Mouse (Mus musculus): Measurements from ENCODE around the gene Bmp8b. TPM values are rescaled to one million over a fixed set of nuclear protein-coding genes. Genes with fewer than 3 reads are reported as not detected.
"Not testable (repeated sequence)": the region's sequence is repeated elsewhere in the genome, so short reads cannot be mapped to it uniquely, and the experiment has no call there.

Gene Bmp8b
- 0.12 and 0.17 TPM in 2 replicates for polyA plus RNA-seq (2015; fragmentation: Nextera tagmentation; extraction: Ambion mirVana)

DNA sequence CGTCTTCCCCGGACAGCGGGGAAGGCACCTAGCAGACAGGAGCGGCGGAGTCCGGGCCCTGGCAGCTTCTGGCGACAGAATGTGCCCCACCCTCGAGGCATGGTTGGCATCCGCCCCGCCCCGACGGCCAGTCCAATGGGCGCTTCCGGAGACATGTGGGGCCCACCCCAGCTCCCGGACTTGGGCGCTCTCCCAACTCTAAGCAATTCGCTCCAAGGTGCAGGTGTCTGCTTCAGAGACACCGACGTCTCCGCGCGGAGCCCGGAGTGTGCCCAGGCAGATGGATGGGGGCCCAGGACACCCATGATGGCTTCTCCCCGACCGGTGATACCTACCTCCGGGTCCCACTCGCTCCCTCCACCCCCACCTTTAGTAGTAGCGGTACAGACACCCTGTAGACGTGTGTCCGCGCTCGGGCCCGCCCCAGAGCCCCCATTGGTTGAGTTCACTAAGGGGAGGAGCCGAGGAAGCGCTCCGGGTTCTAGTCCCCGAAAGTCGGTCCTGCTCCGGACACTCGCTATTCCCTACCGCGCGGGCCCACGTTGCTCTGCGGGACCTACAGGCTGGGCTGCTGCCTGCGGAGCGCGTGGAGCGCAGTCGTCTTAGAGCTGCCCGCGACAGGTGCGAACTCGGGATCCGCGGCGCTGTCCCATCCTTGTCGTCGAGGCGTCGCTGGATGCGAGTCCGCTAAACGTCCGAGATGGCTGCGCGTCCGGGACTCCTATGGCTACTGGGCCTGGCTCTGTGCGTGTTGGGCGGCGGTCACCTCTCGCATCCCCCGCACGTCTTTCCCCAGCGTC is at the start of gene Bmp8b:
TSS of gene Bmp8b (plus strand) at position 515 of the 800 bp plus-strand sequence.
- DNase-seq (ENCODE audit: low spot score): no peak

GRCm38 (mm10) chr4:123056560-123057109 is 48.3 kb upstream of the Bmp8b start:
- DNase-seq (ENCODE audit: low spot score): no peak

- no peak for DNase-seq (ENCODE audit: low spot score)
Observed at GRCm38 (mm10) chr4:123057957-123058356, 47.0 kb upstream of the Bmp8b start.

DNA sequence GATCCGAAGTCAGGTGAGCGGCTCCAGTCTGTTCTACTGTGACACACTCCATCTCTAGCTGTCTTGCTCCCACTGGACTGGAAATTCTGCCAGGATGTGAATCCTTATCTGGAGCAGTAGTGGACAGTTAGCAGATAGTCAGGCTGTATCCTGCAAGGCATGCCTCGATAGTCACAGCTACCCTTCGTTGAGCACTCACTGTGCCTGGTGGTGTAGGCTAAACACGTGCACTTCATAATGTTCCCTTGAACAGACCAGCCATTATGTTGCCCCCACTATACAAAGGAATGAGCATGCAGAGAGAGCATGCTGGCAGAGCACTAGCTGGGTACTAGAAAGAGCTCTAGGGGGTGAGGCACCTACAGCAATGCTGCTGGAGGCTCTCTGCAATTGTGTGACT is 43.2 kb upstream of the Bmp8b start:
- DNase-seq (ENCODE audit: low spot score): no peak

- DNase-seq (ENCODE audit: low spot score): no peak
Observed at GRCm38 (mm10) chr4:123068646-123069045, 36.3 kb upstream of the Bmp8b start.

- DNase-seq (ENCODE audit: low spot score): peak; percentile 66
Observed at GRCm38 (mm10) chr4:123071266-123071966, 33.5 kb upstream of the Bmp8b start.

- no peak for DNase-seq (ENCODE audit: low spot score)
Observed at GRCm38 (mm10) chr4:123076928-123077327, 28.0 kb upstream of the Bmp8b start.

GRCm38 (mm10) chr4:123078231-123078630 is 26.7 kb upstream of the Bmp8b start:
- no peak for DNase-seq (ENCODE audit: low spot score)

GRCm38 (mm10) chr4:123080791-123081190 is 24.2 kb upstream of the Bmp8b start:
- DNase-seq (ENCODE audit: low spot score): no peak

- peak; percentile 75 for DNase-seq (ENCODE audit: low spot score)
Observed at GRCm38 (mm10) chr4:123082283-123083163, 22.4 kb upstream of the Bmp8b start.

DNA sequence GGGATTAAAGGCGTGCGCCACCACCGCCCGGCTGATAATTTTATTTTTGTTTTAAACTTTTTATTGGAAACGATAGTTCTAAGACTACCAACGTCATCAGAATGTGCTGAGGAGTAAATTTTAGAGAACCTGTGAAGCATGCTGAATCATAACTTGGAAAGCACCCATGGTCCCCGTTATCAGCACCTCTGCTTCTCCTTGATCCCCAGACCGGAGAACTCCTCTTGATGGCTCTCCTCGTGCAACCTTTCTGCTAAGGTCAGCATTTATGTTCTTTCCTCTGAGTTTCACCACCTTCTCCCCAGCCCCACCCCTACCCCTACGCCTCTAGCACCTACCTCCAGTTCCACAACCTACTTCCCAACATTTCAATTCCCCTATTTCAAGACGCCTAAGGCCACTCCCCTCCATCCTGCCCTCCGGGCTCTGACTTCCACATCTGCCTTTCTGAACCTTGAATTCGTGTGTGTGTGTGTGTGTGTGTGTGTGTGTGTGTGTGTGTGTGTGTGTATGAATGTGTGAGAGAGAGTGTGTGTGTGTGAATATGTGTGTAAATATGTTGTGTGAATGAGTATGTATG is 21.6 kb upstream of the Bmp8b start:
- DNase-seq (ENCODE audit: low spot score): no peak

- DNase-seq (ENCODE audit: low spot score): no peak
Observed at GRCm38 (mm10) chr4:123085290-123085689, 19.7 kb upstream of the Bmp8b start.

GRCm38 (mm10) chr4:123086381-123086780 is 18.6 kb upstream of the Bmp8b start:
- no peak for DNase-seq (ENCODE audit: low spot score)

DNA sequence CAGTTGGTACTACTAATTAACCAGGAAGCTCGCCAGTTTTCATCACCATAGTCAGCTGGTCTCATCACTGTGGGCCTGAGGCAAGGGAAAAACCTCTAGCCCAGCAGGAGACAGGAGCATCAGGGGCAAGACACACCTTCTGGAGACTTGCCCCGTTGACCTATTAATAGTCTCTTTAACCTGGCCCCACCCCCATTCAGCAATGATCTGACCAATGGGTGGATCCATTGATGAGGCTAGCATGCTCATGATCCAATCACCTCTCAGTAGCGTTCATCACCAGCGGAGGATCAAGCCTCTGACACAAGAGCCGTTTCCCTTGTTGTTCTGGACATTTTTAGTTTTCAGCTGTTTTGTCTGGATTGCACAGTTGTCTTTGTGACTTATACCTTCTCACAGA is 12.3 kb upstream of the Bmp8b start:
- no peak for DNase-seq (ENCODE audit: low spot score)

GRCm38 (mm10) chr4:123093064-123093776 is 11.7 kb upstream of the Bmp8b start:
- DNase-seq (ENCODE audit: low spot score): no peak

DNA sequence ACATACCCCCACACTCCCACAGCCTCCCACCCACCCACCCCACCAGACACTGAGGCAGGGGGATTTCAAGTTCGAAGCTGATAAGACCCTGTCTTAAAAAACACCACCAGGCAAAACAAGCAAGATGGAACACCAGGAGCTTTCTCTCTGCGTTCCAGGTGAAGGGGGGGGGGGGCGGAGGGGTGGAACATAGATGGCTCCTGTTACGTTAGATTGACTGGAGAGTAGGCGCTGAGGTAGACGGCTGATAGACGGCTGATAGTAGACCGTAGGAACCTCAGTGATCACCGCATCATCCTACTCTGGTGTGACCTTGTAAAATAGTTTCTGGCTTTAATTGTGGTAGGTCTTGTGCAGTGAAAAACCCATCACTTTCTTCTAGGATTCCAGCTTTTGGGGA is 11.1 kb upstream of the Bmp8b start:
- DNase-seq (ENCODE audit: low spot score): no peak

GRCm38 (mm10) chr4:123105451-123105790 is 456 bp downstream of the Bmp8b start:
- DNase-seq (ENCODE audit: low spot score): no peak

DNA sequence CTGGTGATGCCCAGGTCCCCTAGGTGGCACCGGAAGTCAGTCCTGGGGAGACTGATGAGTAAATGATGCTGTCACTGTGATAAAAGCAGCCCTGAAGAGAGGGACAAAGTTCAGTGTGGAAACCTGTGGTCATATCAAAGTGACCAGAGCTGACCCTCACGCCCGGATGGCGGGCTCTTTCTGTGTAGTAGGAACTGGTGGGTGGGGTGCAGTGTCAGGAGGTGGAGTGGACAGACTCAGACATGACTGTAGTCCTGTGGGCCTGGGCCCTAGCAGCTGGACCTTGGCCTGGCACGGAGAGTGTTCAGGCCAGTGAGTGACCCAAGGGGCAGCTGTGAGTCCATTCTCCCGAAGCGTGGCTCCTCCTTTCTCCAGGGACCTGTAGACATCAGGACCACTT is 964 bp downstream of the Bmp8b start:
- not testable (repeated sequence) for DNase-seq (ENCODE audit: low spot score)

- DNase-seq (ENCODE audit: low spot score): no peak
Observed at GRCm38 (mm10) chr4:123106864-123107263, 1.9 kb downstream of the Bmp8b start.

DNA sequence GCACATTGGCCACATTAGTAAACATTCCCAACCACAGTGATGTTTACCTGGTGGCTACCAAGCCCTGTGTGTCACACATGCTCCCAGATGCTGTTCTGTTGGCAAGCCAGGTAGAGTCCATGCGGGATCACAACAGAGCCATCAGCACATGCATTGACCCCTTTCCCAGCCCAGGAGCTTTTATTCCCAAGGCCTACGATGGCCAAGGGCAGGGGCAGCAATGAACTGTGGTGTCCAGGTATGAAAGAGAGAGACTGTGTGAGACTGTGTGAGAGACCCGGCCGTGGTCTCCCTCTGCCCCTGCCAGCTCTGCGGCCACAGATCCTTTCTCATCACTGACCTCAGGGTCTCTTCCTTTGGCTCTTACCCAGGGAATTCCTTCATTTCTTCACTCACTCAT is 3.1 kb downstream of the Bmp8b start:
- no peak for DNase-seq (ENCODE audit: low spot score)
